Mouse (Mus musculus) liver, adult 2 months (tissue): ENCODE results near the gene Gm16223.

Source experiments
- CTCF ChIP-seq: fragments of 200-500 bp; IDR thresholded peaks from 2 replicates; pipeline ENCODE4 v1.5.1; 2011; ENCODE audit warnings: low read depth, low read length, control low read depth
- POLR2A ChIP-seq: fragments of 200-500 bp; IDR thresholded peaks from 2 replicates; pipeline ENCODE4 v1.6.1; 2011; ENCODE audit warnings: low read length, control low read depth; ENCODE audit not compliant: insufficient read depth; ENCODE audit errors: extremely low read depth

DNA sequence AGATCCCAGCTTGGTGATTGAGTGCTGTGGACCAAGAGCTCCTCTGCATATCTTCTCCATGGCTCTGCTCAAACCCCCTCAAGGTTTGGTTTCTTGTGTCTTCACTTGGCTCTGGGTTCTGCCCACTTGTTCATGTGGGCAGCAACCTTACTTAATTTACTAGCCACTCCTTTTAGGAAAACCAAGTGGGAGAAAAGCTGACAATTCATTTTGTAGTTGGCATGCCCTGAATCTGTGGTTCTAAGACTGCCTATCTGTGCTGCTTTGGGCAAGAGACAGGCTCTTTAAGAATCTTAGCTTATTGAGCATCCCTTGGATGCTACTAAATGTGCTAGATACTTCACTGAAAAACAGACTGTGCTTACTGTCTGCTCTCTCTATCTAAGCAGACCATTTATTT is 172.0 kb downstream of the Gm16223 start:
- TF ChIP-seq CTCF: no peak
- TF ChIP-seq POLR2A: no peak
